Mouse (Mus musculus): ENCODE measurements around the gene B3glct.

GRCm38 (mm10) chr5:149810071-149810470 is 132.0 kb downstream of the B3glct start:
- TF ChIP-seq CTCF (IDR thresholded peaks at IDR 0.05; ENCODE audit: low read depth, low read length) (no peak), POLR2A (IDR thresholded peaks at IDR 0.05; ENCODE audit: extremely low read depth, insufficient read depth, low read length) (no peak)
